Mouse (Mus musculus) stomach, postnatal 0 days (tissue): ENCODE results near the gene Kmo.

Experiments used
- CTCF ChIP-seq: IDR thresholded peaks from 2 replicates; pipeline ENCODE4 v1.5.1; 2016; ENCODE audit warnings: antibody characterized with exemption, low read depth, mild to moderate bottlenecking, moderate library complexity
- EP300 ChIP-seq: optimal IDR thresholded peaks from 2 replicates; pipeline ENCODE3; 2016; ENCODE audit warnings: antibody characterized with exemption

DNA sequence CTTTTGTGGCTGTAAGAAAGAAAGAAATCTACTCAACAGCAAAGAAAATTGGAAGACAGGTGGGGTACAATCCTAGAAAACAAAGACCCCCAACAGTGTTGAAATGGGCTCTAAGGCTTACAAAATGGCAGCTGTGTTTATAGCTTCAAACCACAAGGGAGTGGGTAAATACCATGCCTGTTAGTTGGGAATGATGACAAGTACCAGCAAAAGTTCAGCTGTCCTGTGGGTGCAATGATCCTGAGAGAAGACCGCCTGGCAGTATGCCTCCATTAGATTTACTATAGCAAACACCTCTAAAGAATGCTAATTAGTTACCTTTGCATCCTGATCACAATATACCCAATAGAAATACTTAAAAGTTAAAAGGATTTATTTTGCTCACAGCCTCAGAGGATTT, 27.3 kb upstream of the Kmo start:
- TF ChIP-seq CTCF (no peak), EP300 (no peak)
